Mouse (Mus musculus): ENCODE data around the gene Irf2. TPM values are rescaled to one million over a fixed set of nuclear protein-coding genes. Genes with fewer than 3 reads are reported as not detected.

Gene Irf2
- total RNA-seq, 2 experiments from 2014 or later, result 54.6 to 62.0 TPM

- Histone ChIP-seq H3K27ac (no peak overlapping the region), H3K4me3 (no peak overlapping the region)
- DNase-seq (ENCODE audit: low spot score in 2 of 2), result no peak
- TF ChIP-seq CTCF (conservative IDR thresholded peaks at IDR 0.05), result no peak
Observed at GRCm38 (mm10) chr8:46777760-46778460, 38.4 kb downstream of the Irf2 start.

- no peak for DNase-seq (ENCODE audit: low spot score in 2 of 2)
- TF ChIP-seq CTCF (conservative IDR thresholded peaks at IDR 0.05), result no peak
- no peak overlapping the region for H3K4me3 ChIP-seq
- no peak overlapping the region for H3K27ac ChIP-seq
Observed at GRCm38 (mm10) chr8:46781067-46781657, 41.6 kb downstream of the Irf2 start.

- Histone ChIP-seq H3K4me3 (no peak overlapping the region), H3K27ac (no peak overlapping the region)
- no peak for TF ChIP-seq CTCF (conservative IDR thresholded peaks at IDR 0.05)
- no peak for DNase-seq (ENCODE audit: low spot score in 2 of 2)
Observed at GRCm38 (mm10) chr8:46782254-46782653, 42.7 kb downstream of the Irf2 start.

- TF ChIP-seq CTCF (conservative IDR thresholded peaks at IDR 0.05), result no peak
- H3K4me3 ChIP-seq, result no peak overlapping the region
- no peak for DNase-seq (ENCODE audit: low spot score in 2 of 2)
- no peak overlapping the region for H3K27ac ChIP-seq
Observed at GRCm38 (mm10) chr8:46785070-46785469, 45.5 kb downstream of the Irf2 start.

DNA sequence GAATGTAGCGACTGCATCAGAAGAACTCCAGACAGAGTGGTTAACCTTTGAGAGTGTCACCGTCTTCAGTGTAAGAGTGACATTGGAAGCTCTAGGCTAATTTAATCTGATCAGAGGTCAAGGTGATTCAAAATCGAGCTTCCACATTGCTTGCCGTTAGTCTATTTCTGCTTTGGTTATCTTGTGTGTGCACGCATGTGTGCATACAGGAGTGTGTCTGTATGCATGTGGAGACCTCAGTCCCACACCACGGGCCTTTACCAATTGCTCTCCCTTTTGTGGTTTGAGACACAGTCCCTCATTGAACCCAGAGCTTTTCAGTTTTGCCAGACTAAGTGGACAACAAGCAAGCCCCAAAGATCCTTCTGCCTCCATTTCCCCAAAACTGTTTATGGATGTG lies 46.4 kb downstream of the Irf2 start:
- Histone ChIP-seq H3K27ac (no peak overlapping the region), H3K4me3 (no peak overlapping the region)
- no peak for TF ChIP-seq CTCF (conservative IDR thresholded peaks at IDR 0.05)
- no peak for DNase-seq (ENCODE audit: low spot score in 2 of 2)

DNA sequence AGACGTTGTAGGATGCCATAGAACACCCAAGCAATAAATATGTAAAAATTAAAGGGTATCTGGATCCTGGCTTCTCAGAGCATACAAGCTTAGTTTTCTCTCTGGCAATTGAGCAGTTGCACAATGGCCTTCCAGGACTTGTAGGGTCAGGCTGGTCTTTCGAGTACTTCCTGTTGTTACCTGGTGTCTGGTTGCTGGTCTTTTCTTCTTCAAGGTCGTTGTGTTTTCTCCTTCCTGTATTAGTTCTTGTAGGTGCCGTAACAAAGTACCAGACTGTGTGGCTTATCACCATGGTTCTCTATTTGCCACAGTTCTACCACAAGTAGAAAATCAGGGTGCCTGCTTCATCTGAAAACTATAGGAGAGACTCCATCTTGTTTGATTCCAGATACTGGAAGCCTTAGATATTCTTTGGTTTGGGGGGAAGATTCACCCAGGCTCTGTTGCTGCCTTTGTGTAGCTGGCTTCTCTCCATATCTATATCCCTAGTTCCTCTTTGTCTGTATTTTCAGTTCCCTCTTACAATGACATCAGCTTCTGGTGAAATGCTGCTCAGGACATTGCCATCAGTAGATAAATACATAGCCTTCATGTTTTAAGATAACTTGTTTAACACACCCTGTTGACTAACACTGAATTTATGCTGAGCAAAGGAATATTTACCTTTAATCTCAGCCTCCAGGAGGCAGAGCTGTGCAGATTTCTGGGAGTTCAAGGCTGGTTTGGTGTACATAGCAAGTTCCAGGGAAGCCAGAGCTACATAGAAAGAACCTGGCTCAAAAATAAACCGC lies 49.8 kb downstream of the Irf2 start:
- Histone ChIP-seq H3K4me3 (no peak overlapping the region), H3K27ac (peak overlapping the region; percentile 25; the same call in 1 of the 2 replicates)
- TF ChIP-seq CTCF (conservative IDR thresholded peaks at IDR 0.05), result 0 out of 2 replicates have a peak, but pooled peaks have one; percentile 18
- no peak for DNase-seq (ENCODE audit: low spot score in 2 of 2)

DNA sequence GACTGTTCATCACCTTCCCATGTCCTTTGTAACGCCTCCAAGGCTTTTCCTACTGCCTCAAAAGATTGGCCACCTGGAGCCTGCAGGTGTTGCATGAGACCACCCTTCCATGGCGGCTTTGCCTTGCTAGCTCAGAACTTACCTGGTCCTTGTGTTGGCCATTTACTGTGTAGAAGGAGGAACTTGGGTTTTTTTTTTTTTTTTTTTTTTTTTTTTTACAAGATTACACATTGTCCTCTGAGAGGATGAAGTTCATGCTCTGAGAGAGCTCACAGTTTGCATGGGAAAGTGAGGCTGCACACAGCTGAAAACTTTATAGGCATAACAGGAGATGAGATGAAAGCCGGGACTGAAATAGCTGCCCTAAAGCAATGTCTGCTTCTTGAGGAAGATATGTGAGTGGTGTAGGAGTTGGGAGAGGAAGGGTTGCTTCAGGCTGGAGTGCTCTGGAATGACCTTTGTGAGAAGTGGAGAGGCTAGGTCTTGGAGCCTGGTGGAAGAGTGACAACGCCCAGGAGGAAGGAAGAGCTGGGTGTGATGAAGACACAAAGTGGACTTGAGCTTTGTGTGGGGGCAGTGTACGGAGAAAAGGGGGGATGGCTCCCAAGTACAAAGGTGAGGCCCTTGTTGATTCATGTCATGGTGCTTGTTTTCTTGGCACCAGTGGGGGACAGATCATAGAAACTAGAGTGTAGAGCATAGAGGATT lies 52.3 kb downstream of the Irf2 start:
- H3K27ac ChIP-seq, result no peak overlapping the region
- no peak for TF ChIP-seq CTCF (conservative IDR thresholded peaks at IDR 0.05)
- no peak overlapping the region for H3K4me3 ChIP-seq
- DNase-seq (ENCODE audit: low spot score in 2 of 2), result no peak

DNA sequence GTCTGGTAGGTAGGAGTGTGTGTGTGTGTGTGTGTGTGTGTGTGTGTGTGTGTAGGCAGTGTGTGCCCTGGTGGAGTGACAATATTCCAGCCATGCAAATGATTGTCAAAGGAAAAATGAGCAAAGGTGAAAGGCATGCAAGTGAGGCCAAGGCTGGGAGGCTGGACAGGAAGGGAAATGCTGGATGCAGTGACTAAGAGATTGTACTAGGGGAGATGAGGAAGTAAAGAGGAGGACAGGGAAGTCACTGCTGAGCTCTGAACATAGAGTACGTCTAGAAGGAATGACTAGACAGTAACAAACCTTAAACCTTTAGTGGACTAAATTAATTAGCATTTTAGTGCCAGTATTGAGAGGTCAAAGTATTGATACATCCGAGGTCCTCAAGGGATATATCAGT lies 53.1 kb downstream of the Irf2 start:
- no peak for TF ChIP-seq CTCF (conservative IDR thresholded peaks at IDR 0.05)
- DNase-seq (ENCODE audit: low spot score in 2 of 2), result no peak
- H3K4me3 ChIP-seq, result no peak overlapping the region
- H3K27ac ChIP-seq, result no peak overlapping the region

DNA sequence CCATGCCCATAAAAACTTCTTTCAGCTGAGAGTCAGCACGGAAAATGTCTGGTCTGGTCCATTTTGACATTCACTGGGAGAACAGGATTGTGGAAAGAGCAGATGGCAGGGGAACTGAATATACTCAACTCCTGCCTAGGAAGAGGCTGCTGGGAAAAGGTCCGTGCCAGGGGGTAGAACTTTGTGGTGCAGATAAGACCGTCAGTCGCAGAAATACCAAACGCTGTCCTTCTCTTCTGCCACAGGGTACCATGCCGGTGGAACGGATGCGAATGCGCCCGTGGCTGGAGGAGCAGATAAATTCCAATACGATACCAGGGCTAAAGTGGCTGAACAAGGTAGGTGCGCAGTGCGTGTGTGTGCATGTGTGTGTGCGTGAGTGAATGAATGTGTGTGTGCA lies 53.7 kb downstream of the Irf2 start:
- TF ChIP-seq CTCF (conservative IDR thresholded peaks at IDR 0.05), result no peak
- no peak overlapping the region for H3K4me3 ChIP-seq
- no peak for DNase-seq (ENCODE audit: low spot score in 2 of 2)
- no peak overlapping the region for H3K27ac ChIP-seq

DNA sequence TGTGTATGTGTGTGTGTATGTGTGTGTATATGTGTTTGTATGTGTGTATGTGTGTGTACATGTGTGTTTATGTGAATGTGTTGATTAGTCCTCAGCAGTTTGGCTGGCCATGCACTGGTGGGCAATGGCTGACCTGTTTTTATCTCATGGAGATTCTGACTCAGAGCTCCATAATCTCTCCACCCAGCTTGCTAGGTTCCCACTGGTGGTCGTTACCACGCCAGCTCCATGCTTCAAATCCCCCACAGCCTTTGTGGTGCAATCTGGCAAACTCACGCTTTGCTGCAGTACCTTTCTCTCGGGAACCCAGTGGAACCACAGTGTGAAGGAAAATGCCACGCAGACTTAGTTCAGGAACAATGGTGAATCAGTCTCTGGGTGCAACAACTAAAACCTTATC lies 54.8 kb downstream of the Irf2 start:
- no peak for TF ChIP-seq CTCF (conservative IDR thresholded peaks at IDR 0.05)
- no peak overlapping the region for H3K4me3 ChIP-seq
- no peak for DNase-seq (ENCODE audit: low spot score in 2 of 2)
- H3K27ac ChIP-seq, result no peak overlapping the region

- DNase-seq (ENCODE audit: low spot score in 2 of 2), result no peak
- Histone ChIP-seq H3K27ac (no peak overlapping the region), H3K4me3 (no peak overlapping the region)
- no peak for TF ChIP-seq CTCF (conservative IDR thresholded peaks at IDR 0.05)
Observed at GRCm38 (mm10) chr8:46799212-46799611, 59.7 kb downstream of the Irf2 start.

DNA sequence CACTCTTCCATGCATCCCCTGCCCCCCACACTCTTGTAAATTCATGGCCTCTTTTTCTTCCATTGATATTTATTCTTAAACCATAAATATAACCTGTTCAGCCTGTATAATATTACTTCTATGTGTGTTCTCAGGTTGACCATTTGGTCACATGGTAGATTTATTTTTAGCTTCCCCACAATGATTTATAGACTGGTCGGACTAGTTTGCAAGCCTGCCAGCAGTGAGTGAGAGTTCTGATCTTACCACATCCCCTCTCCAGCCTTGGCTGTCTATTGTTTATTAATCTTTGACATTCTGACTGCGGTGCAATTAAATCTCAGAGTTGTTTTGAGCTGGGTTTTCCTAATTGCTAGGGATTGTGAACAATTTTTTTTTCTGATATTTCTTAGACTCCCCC lies 60.2 kb downstream of the Irf2 start:
- TF ChIP-seq CTCF (conservative IDR thresholded peaks at IDR 0.05), result no peak
- Histone ChIP-seq H3K27ac (no peak overlapping the region), H3K4me3 (no peak overlapping the region)
- no peak for DNase-seq (ENCODE audit: low spot score in 2 of 2)

- DNase-seq (ENCODE audit: low spot score in 2 of 2), result no peak
- TF ChIP-seq CTCF (conservative IDR thresholded peaks at IDR 0.05), result no peak
- 0 out of 2 replicates have a peak overlapping the region, but pooled peaks have one; percentile 0 for H3K27ac ChIP-seq
- no peak overlapping the region for H3K4me3 ChIP-seq
Observed at GRCm38 (mm10) chr8:46801153-46801684, 61.7 kb downstream of the Irf2 start.
